Mouse (Mus musculus) CH12.LX (cell line): ENCODE results near the gene Lancl2.
A peak's percentile ranks its signal among the peaks of the same experiment; 100 is the strongest.

Experiments
- CTCF ChIP-seq, 2 experiments: IDR thresholded peaks in 1 of 2; conservative IDR thresholded peaks in 1 of 2; 2 replicates each; pipeline ENCODE4 v1.5.1; 2011 to 2012; ENCODE audit warnings: low read depth in 2 of 2, low read length in 2 of 2, improper control_type of control experiment in 1 of 2, inconsistent platforms in 1 of 2, mild to moderate bottlenecking in 1 of 2, moderate library complexity in 1 of 2
- TCF12 ChIP-seq: IDR thresholded peaks from 2 replicates; pipeline ENCODE4 v1.6.1; 2014; ENCODE audit warnings: low read depth, mild to moderate bottlenecking, inconsistent platforms, low read length, improper control_type of control experiment
- ZMIZ1 ChIP-seq: IDR thresholded peaks from 2 replicates; pipeline ENCODE4 v1.6.1; 2012; ENCODE audit warnings: low read depth, mild to moderate bottlenecking, inconsistent platforms, low read length, improper control_type of control experiment

- TF ChIP-seq CTCF (conservative IDR thresholded peaks at IDR 0.05 in 1 of 2, IDR thresholded peaks at IDR 0.05 in 1 of 2; ENCODE audit: low read depth in 2 of 2, low read length in 2 of 2) (no peak), ZMIZ1 (peak; percentile 77), TCF12 (peak; percentile 61)
These were observed 581 bp downstream of the Lancl2 start for GRCm38 (mm10) chr6:57702743-57703499.
